Mouse (Mus musculus) ES-E14 (cell line): ENCODE data around the gene Gm21731. TPM values are rescaled to one million over a fixed set of nuclear protein-coding genes. Genes with fewer than 3 reads are reported as not detected.
"Not testable (repeated sequence)": the region's sequence is repeated elsewhere in the genome, so short reads cannot be mapped to it uniquely, and the experiment has no call there.

Experiments
- DNase-seq: peaks from one replicate; pipeline ENCODE4 v3.0.0-alpha.2; 2013; ENCODE audit warnings: low read depth, low spot score
- H3K27ac ChIP-seq: 2 replicates; pipeline ENCODE4 v1.5.1; 2012; ENCODE audit warnings: low read depth, mild to moderate bottlenecking, low read length, moderate library complexity, mixed read lengths; ENCODE audit not compliant: poor library complexity, insufficient read depth, severe bottlenecking
- H3K36me3 ChIP-seq: 2 replicates; pipeline ENCODE4 v1.6.1; 2012; ENCODE audit warnings: mild to moderate bottlenecking, low read length, moderate library complexity, mixed read lengths; ENCODE audit not compliant: control insufficient read depth, poor library complexity, insufficient read depth, severe bottlenecking
- H3K4me1 ChIP-seq, 2 experiments: fragments of 150-350 bp in 1 of 2; sonication (generic) in 1 of 2; 2 replicates each; pipeline ENCODE4 v1.6.1; 2012; ENCODE audit warnings: low read length in 2 of 2, mild to moderate bottlenecking in 1 of 2, mixed read lengths in 1 of 2; ENCODE audit not compliant: control insufficient read depth in 2 of 2, insufficient read depth in 2 of 2, poor library complexity in 1 of 2
- H3K4me3 ChIP-seq, 2 experiments: fragments of 150-350 bp in 1 of 2; sonication (generic) in 1 of 2; 2 replicates each; pipeline ENCODE4 v1.5.1; 2012; ENCODE audit warnings: low read length in 2 of 2, low read depth in 1 of 2, mild to moderate bottlenecking in 1 of 2, mixed read lengths in 1 of 2; ENCODE audit not compliant: insufficient read depth in 1 of 2, poor library complexity in 1 of 2, severe bottlenecking in 1 of 2
- H3K9ac ChIP-seq: 2 replicates; pipeline ENCODE4 v1.6.1; 2012; ENCODE audit warnings: low read depth, mild to moderate bottlenecking, low read length, mixed read lengths; ENCODE audit not compliant: poor library complexity, insufficient read depth, severe bottlenecking
- H3K9me3 ChIP-seq: fragments of 150-350 bp; sonication (generic); 2 replicates; pipeline ENCODE4 v1.6.1; 2012; ENCODE audit warnings: low read depth, mild to moderate bottlenecking, low read length; ENCODE audit not compliant: control insufficient read depth, insufficient read depth
- in situ Hi-C, 2 experiments: fragments of 600-800 bp; cut with MboI; formaldehyde crosslinking; loops; one replicate each; pipeline ENCODE4 v1.15.1; 2025; ENCODE audit warnings: low sequenced_read_pairs in 2 of 2, inconsistent platforms in 1 of 2; ENCODE audit not compliant: unreplicated experiment in 2 of 2
- total RNA-seq: library from RNA; depleted of rRNA; stranded (reverse); fragments of 300-350 nt; gene quantifications from 2 replicates; pipeline ENCODE4 v1.2.3, GENCODE M21; 2012; rRNA removed

Gm21731 gene
- 0.49 TPM in 1 of 2 replicates, not detected in the other for total RNA-seq

GRCm38 (mm10) chr13:120238811-120239210 is at the start of gene Gm21731:
Gene Gm21731, plus strand, starts transcription at chr13:120239111.
- H3K9ac ChIP-seq, H3K4me3 ChIP-seq, in situ Hi-C loops, H3K36me3 ChIP-seq, H3K9me3 ChIP-seq, H3K27ac ChIP-seq, DNase-seq, H3K4me1 ChIP-seq: not testable (repeated sequence)

DNA sequence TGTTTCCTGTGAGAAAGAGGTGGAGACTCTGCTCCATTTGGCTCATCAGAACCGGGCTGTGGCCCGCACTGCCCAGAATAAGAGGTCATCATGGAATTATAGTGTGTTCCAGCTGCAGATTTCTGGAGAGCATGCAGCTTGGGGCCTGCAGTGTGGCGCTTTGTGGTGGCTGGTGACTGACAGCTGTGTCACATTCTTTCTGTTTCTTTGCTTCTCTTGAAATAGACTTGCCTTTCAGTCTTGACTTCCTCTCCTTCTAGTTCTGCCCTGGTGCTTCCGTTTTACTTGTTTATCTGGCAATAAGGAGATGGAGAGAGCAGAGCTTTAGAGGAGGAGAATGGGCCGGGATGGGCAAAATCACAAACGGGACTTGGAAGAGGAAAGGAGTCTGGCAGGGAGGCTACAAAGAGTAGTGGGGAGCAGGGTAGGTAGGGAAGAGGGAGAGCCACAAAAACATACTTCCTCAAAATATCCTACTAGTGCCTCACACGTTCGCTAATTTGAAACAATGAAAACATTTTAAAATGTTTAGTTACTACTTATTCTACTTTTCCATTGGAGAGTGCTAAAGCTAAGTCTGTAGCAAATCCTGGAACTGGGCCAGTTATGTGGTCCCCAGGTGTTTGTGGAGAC is 42.6 kb upstream of the Gm21731 start:
- H3K4me3 ChIP-seq: not testable (repeated sequence)

GRCm38 (mm10) chr13:120215847-120216246 is 23.1 kb upstream of the Gm21731 start, which contains the start of gene Gm21762:
Gene Gm21762, minus strand, starts transcription at chr13:120215947.
- H3K27ac ChIP-seq, H3K4me1 ChIP-seq, H3K9ac ChIP-seq, H3K4me3 ChIP-seq, H3K9me3 ChIP-seq, DNase-seq, H3K36me3 ChIP-seq, in situ Hi-C loops: not testable (repeated sequence)

More for the DNA sequence above, 42.6 kb upstream of the Gm21731 start:
- DNase-seq, H3K36me3 ChIP-seq, H3K4me1 ChIP-seq, H3K9me3 ChIP-seq, H3K9ac ChIP-seq, in situ Hi-C loops, H3K27ac ChIP-seq: not testable (repeated sequence)

GRCm38 (mm10) chr13:120220922-120221321 is 18.0 kb upstream of the Gm21731 start:
- H3K4me1 ChIP-seq, H3K9ac ChIP-seq, H3K9me3 ChIP-seq, H3K27ac ChIP-seq, H3K4me3 ChIP-seq, DNase-seq, H3K36me3 ChIP-seq: not testable (repeated sequence)
- in situ Hi-C loops: loop anchor here in 1 of 2 experiments (10.0 kb wide), 1 partner anchor 386 kb away; the partner anchor contains the start of genes AF067063 and D13Ertd608e

GRCm38 (mm10) chr13:120223012-120223659 is 15.8 kb upstream of the Gm21731 start:
- in situ Hi-C loops: loop anchor here in 1 of 2 experiments (10.0 kb wide), 1 partner anchor 388 kb away; the partner anchor contains the start of genes AF067063 and D13Ertd608e
- 0 out of 4 replicates have a peak overlapping the region, but pooled peaks of 1 of the 2 experiments have one; percentile 3 for H3K4me3 ChIP-seq
- not testable (repeated sequence) for H3K9ac ChIP-seq, H3K27ac ChIP-seq, H3K9me3 ChIP-seq, H3K4me1 ChIP-seq, DNase-seq, H3K36me3 ChIP-seq

- in situ Hi-C loops, H3K4me3 ChIP-seq, H3K9me3 ChIP-seq, H3K9ac ChIP-seq, H3K4me1 ChIP-seq, H3K36me3 ChIP-seq, H3K27ac ChIP-seq, DNase-seq: not testable (repeated sequence)
Measured at GRCm38 (mm10) chr13:120231798-120232197, 7.1 kb upstream of the Gm21731 start.

DNA sequence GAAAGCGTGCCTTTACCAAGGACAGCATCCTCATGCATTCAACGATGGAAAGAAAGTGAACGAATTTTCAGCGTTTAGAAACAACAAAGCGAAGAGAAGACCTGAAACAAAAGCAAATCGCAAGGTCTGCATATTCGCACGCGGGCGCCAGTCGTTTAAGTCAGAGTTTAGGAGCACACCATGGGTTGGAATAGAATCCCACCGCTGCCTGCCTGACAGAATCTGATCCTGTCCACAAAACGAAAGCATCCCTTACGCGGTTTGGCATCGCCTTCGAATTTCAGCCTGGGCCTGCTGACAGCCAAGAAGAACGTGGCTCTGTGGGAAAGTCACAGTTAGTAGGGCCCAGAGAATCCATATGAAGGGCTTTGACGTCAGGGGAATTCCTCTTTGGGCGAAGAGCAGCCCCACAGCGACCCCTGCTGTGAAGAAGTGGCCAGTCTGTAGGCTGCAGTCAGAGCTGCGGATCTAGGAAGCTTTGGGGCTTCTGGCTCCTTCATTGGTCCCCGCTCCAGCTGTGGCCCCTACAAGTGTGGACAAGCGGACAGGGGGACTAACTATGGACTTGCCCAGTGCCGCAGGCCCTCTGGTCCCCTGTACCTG is 6.4 kb upstream of the Gm21731 start:
- H3K4me3 ChIP-seq, H3K36me3 ChIP-seq, H3K4me1 ChIP-seq, H3K9me3 ChIP-seq, DNase-seq, H3K9ac ChIP-seq, in situ Hi-C loops, H3K27ac ChIP-seq: not testable (repeated sequence)
